Mouse (Mus musculus): ENCODE results near the gene Sertad3. TPM values are rescaled to one million over a fixed set of nuclear protein-coding genes. Genes with fewer than 3 reads are reported as not detected.

Sertad3 gene
- total RNA-seq, 2 experiments from 2014 or later, result 2.7 to 4.0 TPM

DNA sequence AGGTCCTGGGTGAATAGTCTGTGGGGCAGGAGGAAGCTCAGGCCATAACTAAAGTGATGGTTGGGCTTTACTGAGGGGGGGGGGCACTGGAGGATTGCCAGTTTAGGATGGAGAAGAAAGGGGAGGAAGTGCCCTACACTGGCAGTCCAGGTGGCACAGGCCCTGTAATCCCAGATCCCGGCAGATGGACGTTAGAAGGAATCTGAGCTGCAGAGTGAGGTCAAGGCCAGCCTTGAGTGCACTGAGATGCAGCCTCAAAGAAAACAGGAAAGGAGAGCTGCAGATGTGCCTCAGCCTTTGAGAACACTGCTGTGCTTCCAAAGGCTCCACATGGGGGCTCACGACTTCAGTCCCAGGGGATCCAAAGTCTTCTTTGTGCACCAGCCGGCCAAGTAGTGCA, 5.9 kb upstream of the Sertad3 start:
- no peak for DNase-seq

- no peak for DNase-seq
Observed at GRCm38 (mm10) chr7:27471390-27472120, 2.0 kb upstream of the Sertad3 start.

GRCm38 (mm10) chr7:27472596-27472995, 972 bp upstream of the Sertad3 start:
- DNase-seq, result no peak

GRCm38 (mm10) chr7:27473835-27474489, 394 bp downstream of the Sertad3 start:
- no peak for DNase-seq

- peak; percentile 95 to 96 for DNase-seq
Observed at GRCm38 (mm10) chr7:27474490-27474954, 954 bp downstream of the Sertad3 start.

DNA sequence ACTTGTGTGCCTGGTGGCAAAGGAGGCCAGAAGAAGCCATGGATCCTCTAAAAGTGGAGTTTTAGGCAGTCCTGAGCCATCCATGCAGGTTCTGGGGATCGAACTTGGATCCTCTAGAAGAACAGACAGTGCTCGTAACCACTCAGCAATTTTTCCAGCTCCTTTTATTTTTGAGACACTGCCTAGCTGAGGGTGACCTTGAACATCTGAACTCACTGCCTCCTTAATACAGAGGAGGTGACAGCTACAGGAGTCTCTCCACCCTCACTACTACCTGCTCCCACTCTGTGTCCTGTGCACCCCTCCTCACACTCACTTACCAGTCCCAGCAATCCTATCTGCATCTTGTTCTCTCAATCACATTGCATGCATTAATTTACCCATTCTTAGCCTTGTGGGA, 2.0 kb downstream of the Sertad3 start:
- no peak for DNase-seq

DNA sequence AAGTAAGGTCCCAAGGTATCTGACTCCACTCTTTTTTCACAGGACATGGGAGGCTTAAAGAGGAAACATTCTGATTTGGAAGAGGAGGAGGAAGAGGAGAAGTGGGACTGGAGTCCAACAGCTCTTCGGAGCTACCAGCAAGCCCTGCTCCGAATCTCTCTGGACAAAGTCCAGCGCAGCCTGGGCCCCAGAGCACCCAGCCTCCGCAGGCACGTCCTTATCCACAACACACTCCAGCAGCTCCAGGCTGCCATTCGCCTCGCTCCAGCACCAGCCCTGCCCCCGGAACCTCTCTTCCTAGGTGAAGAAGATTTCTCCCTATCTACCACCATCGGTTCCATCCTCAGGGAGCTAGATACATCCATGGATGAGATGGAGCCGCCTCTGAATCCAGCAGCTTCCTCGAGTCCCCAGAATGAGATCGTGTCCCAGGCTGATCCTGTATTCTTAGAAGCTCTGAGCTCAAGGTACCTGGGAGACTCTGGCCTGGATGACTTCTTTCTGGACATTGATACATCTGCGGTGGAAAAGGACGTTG, 2.6 kb downstream of the Sertad3 start:
- DNase-seq, result no peak

DNA sequence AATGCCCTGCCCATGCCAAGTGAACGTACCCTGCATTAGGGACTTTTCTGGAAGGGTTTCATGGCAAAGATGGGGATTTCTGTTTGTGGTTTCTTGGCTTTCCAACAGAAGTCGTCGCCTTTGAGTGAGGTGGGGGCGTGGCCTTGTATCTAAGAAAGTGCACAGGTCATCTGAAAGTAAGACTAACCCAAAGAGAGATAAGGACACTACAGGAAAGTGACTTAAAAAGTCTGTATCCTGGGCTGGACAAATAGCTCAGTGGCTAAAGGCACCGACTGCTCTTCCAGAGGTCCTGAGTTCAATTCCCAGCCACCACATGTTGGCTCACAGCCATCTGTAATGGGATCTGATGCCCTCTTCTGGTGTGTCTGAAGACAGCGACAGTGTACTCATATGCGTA, 5.0 kb downstream of the Sertad3 start:
- no peak for DNase-seq

- no peak for DNase-seq
Observed at GRCm38 (mm10) chr7:27479750-27480149, 6.2 kb downstream of the Sertad3 start.

GRCm38 (mm10) chr7:27480506-27480905, 6.9 kb downstream of the Sertad3 start:
- no peak for DNase-seq

DNA sequence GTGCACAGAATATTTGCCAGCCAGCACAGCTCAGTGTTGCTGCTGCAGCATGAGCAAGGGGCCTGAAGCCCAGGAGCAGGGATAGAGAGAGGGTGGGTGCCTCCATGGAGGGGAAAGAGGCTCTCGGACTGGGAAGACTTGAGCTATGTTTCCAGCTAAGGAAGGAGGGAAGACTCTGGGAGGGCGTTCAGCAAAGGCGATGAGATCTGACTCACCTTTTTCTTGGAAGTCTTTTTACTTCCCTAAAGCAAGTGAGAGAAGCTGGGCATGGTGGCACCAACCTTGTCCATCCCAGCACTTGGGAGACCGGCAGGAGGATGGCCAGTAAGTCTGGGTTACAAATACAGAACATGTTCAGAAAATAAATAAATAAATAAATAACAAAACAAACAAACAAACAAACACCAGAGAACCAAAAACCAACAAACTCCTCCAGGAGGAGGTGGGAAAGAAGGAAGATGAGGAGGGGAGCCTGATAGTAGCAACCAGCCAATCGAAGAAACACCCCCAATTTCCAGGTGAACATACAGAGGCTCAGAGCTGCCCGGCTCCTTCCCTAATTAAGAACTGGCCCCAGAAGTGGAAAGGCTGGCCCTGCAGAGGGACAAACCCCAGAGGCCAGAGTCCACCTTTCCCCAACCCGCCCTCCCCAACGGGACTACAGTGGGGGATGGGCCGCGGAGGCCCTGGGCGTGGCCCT, 7.5 kb downstream of the Sertad3 start:
- DNase-seq, result no peak

DNA sequence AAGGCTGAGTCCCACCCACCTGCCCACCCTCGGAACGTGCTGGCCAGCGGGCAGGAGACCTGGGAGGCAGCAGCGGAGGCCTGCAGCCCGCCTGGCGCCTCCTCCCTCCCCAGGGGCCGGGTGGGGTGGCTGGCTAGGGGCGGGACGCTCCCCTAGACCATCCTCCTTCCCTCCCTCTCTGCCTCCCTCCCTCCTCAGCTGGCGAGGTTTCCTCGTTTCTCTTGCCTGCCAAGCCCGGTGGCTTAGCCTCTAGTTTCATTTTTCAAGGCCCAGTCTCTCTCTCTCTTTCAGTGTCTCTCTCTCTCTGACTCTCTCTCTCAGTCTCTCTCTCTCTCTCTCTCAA, 8.0 kb downstream of the Sertad3 start:
- DNase-seq, result peak; percentile 66 to 76

DNA sequence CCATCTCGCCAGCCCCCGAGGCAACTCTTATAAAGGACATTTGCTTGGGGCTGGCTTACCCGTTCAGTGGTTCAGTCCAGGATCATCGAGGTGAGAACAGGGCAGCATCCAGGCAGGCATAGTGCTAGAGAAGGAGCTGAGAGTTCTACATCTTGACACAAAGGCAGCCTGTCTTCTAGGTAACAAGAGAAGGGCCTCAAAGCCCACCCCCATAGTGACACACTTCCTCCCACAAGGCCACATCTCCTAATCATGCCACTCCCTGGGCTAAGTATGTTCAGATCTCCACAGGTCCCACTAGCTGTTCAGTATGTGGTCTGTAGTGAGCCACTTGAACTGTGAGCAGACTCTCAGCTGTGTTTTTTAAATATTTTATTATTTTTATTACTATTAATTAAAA, 10.3 kb downstream of the Sertad3 start:
- no peak for DNase-seq

DNA sequence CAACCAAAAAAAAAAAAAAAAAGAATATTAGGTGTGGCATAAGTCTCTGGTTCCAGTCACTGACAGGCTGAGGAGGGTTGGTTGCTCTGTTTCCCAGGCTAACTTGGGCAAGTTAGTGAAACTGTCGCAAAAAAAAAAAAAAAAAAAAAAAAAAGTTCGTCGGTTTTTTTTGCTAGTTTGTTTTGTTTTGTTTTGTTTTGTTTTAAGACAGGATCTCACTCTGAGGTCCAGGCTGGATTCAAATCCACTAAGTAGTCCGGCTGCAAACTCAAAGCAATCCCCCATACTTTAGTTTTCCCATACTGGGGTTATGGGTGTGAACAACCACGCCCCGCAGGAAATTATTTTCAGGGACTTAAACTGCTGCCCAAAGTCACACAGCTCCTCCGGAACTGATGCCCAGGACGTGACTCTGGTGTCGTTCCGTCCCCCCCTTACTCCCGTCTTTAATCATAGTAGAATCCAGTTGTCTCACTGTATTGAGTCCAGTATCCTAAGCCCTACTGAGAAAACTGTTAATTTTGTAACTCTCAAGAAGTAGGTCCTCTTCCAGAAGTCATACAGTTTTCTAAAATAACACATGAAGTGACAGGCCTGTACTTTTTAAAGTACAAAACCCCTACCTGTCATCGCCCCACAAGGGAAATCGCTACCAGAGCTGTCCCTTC, 12.7 kb downstream of the Sertad3 start:
- no peak for DNase-seq

DNA sequence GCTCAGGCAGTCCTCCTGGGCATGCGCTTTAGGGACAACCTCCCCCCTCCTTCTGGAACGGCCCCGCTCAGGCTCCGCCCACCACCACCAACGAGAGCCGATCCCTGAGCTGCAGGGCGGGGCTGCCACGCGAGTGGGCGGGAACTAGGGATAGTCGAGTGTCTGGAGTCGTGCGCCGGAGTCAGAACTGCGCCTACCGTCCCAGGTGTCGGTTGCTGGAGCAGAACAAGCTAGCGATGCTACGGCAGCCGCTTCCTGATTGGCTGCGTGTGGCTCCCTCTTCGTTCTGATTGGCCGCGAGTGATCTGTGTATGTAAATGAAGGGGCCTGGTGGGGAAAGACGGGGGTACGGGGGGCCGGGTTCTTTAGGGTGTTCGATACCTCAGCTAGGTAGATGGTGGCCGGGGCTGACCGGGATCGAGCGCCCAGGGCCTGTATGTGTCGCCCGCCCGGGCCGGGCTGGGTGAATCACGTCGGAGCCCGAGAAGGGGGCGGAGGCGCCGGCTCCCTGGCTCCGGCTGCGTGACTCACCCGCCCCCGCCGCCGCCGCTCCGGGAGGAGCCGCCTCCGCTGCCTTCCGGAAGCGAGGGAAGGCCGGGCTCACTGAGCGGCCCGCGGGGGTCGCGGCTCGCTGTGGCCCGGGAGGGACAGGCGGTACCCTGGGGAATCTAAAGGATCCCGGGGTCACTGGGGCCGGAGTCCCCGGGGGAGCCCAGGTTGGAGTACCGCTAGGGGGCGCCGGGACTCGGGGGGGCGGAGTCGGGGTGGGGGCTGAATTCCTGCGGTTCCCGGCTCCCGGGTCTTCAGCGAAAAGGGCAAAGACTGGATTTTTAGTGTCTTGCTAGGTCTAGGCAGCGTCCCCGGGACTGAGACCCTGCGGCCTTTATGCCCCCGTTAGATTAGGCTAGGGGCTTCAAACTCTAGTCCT, 13.5 kb downstream of the Sertad3 start, which contains the start of gene Sertad1:
Sertad1 (plus strand) TSS at position 141 of the 928 bp plus-strand sequence.
- peak; percentile 100 for DNase-seq

DNA sequence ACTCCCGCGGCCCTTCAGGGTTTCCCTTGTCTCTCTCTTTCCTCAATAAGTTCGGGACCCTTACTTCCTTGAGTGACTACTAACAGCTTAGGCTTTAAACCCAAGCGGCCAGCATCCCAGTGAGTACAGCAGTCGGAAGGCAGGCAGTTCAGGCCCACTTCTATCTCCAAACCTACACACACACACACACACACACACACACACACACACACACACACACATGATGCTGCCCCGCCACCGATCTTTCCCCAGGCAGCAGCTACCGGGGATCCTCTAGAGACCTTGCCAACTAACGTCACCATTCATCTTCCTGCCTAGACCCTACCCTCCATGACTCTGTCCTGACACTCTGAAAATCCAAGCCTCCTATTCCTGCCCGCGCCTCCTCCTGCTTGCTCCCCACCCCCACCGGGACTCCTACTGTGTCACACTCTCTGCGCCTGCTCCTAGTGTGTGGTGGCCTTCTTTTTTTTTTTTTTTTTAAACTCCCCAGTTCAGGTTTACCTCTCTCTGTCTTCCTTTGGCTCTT, 14.2 kb downstream of the Sertad3 start:
- DNase-seq, result no peak

DNA sequence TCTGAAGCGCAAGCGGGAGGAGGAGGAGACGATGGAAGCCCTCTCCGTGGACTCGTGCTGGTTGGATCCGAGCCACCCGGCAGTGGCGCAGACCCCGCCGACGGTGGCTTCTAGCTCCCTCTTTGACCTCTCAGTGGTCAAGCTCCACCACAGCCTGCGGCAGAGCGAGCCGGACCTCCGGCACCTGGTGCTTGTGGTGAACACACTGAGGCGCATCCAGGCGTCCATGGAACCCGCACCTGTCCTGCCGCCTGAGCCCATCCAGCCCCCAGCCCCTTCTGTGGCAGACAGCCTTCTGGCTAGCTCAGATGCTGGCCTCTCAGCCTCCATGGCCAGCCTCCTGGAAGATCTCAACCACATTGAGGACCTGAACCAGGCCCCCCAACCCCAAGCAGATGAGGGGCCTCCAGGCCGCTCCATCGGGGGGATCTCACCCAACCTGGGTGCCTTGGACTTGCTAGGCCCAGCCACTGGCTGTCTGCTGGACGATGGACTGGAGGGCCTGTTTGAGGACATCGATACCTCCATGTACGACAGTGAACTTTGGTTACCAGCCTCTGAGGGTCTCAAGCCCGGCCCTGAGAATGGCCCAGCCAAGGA, 15.8 kb downstream of the Sertad3 start:
- DNase-seq, result no peak

- no peak for DNase-seq
Observed at GRCm38 (mm10) chr7:27490227-27490542, 16.6 kb downstream of the Sertad3 start.

DNA sequence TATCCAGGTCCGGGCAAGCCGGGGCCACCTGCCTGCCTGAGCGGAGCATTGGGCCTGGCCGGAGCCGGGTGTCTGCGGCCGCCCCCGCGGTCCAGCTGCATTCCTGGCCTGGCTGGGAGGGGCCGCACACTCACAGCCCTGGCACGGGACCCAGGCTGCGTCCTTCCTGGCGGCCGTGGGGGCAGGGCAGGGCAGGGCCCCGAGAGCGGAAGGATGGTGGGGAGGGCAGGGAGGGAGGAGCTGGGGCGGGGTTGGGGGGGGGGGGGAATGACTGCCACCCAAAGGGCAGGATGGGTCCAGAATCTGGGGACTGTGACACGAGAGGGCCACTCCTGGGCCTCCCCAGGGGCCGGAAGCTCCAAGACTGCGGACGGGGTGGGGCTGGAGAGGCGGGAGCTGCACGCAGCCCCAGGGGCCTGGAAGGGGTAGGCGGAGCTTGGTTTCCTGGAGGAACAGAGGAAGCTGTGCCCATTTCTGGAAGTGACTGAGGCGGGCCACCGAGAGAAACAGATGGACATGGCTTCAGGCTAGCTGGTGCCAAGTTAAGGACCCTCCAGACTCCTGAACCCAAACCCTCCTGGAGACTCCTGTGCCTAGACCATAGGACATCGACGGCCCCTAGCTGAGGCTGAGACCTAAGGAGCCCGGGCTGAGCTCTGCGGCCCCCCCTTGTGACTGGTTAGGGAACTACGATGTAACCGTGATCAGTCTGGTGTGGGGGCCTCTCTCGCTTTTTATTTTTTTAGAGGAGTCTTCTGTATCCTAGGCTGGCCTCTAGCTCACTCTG, 17.2 kb downstream of the Sertad3 start:
- peak; percentile 84 to 87 for DNase-seq

DNA sequence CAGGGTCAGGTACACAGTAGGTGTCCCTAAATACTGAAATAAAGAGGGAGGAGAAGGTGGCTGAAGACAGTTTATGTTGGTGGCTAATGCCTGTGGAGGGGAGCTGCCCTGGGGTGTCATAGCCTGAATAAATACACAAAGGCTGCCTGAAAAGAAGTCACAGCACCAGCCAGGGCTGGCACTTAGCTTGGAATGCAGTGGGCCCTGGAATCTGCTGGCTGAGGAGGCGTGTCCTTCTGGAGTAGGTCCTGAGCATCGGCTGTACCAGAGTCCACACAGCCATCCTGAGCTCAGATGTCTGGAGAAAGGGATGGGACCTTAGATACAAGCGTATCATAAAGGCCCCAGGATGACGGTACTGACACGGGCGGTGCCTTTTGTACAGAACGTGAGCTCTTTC, 18.3 kb downstream of the Sertad3 start:
- no peak for DNase-seq
